Mouse (Mus musculus): ENCODE measurements around the gene AC161166.1. TPM values are rescaled to one million over a fixed set of nuclear protein-coding genes. Genes with fewer than 3 reads are reported as not detected.

AC161166.1 gene
- total and polyA plus RNA-seq, 3 experiments = 0.13 TPM; not detected in 2

- TF ChIP-seq SMC3 (IDR thresholded peaks at IDR 0.05; ENCODE audit: low read depth, low read length) (no peak), GATA1 (IDR thresholded peaks at IDR 0.05; ENCODE audit: low read depth, low read length) (peak; percentile 81), POLR2AphosphoS5 (IDR thresholded peaks at IDR 0.05; ENCODE audit: borderline replicate concordance, low read depth, low read length) (no peak), POLR2A (IDR thresholded peaks at IDR 0.05; ENCODE audit: control insufficient read depth in 1 of 2, insufficient read depth in 1 of 2, low read depth in 1 of 2, low read length in 2 of 2, poor library complexity in 1 of 2) (peak; percentile 74 to 78; a peak in 3 of 4 replicates)
Measured at GRCm38 (mm10) chr7:24546634-24547389, 34.6 kb upstream of the AC161166.1 start (continued).

GRCm38 (mm10) chr7:24546068-24546614 is 33.9 kb upstream of the AC161166.1 start, which contains the start of the genes Pinlyp and Xrcc1:
Gene Pinlyp, minus strand, starts transcription at chr7:24546118.
Gene Xrcc1, plus strand, starts transcription at chr7:24546289.
- peak within 1 kb of the TSS; percentile 84 to 93 for H3K4me3 ChIP-seq (ENCODE audit: control insufficient read depth in 1 of 2, insufficient read depth in 1 of 2, low read depth in 2 of 2, low read length in 2 of 2)
- no peaks in the 10 kb centered on the region for H3K9me3 ChIP-seq (replicated peaks; ENCODE audit: insufficient read depth, low read length)
- no peaks in the 10 kb centered on the region for H3K27me3 ChIP-seq (ENCODE audit: control insufficient read depth in 1 of 2, insufficient read depth in 2 of 2, low read length in 2 of 2)
- DNase-seq (ENCODE audit: low read depth, low spot score) = no peak
- H3K36me3 ChIP-seq (ENCODE audit: control insufficient read depth in 1 of 2, insufficient read depth in 2 of 2, low read length in 2 of 2) = no peaks in the 10 kb centered on the region; a peak in 1 of 4 replicates
- H3K27ac ChIP-seq (ENCODE audit: control insufficient read depth, low read depth, low read length) = peak within 1 kb of the TSS; percentile 65
- H3K79me2 ChIP-seq (ENCODE audit: control insufficient read depth, insufficient read depth, low read length, poor library complexity) = peaks cover 9% of the 10 kb centered on the region
- peaks cover 0 to 9% of the 10 kb centered on the region in 2 experiments; a peak in 2 of 4 replicates for H3K4me1 ChIP-seq (ENCODE audit: control insufficient read depth in 1 of 2, insufficient read depth in 2 of 2, low read length in 2 of 2)
- peak within 1 kb of the TSS; percentile 96 for H3K9ac ChIP-seq (ENCODE audit: control insufficient read depth, low read depth, low read length, poor library complexity, severe bottlenecking)
- no peak for TF ChIP-seq POLR2AphosphoS5 (IDR thresholded peaks at IDR 0.05; ENCODE audit: borderline replicate concordance, low read depth, low read length)
- TF ChIP-seq POLR2A (IDR thresholded peaks at IDR 0.05; ENCODE audit: control insufficient read depth in 1 of 2, insufficient read depth in 1 of 2, low read depth in 1 of 2, low read length in 2 of 2, poor library complexity in 1 of 2) = 0 out of 4 replicates have a peak, but pooled peaks of 1 of the 2 experiments have one; percentile 13

GRCm38 (mm10) chr7:24544506-24544905 is 32.3 kb upstream of the AC161166.1 start:
- no peak overlapping the region for H3K4me3 ChIP-seq (ENCODE audit: control insufficient read depth in 1 of 2, insufficient read depth in 1 of 2, low read depth in 2 of 2, low read length in 2 of 2)
- H3K27ac ChIP-seq (ENCODE audit: control insufficient read depth, low read depth, low read length) = no peak overlapping the region
- H3K4me1 ChIP-seq (ENCODE audit: control insufficient read depth in 1 of 2, insufficient read depth in 2 of 2, low read length in 2 of 2) = peaks cover 0 to 9% of the 10 kb centered on the region in 2 experiments; a peak in 2 of 4 replicates
- no peaks in the 10 kb centered on the region; a peak in 1 of 4 replicates for H3K36me3 ChIP-seq (ENCODE audit: control insufficient read depth in 1 of 2, insufficient read depth in 2 of 2, low read length in 2 of 2)
- peak; percentile 67 for DNase-seq (ENCODE audit: low read depth, low spot score)
- H3K79me2 ChIP-seq (ENCODE audit: control insufficient read depth, insufficient read depth, low read length, poor library complexity) = peaks cover 9% of the 10 kb centered on the region
- H3K27me3 ChIP-seq (ENCODE audit: control insufficient read depth in 1 of 2, insufficient read depth in 2 of 2, low read length in 2 of 2) = no peaks in the 10 kb centered on the region
- H3K9ac ChIP-seq (ENCODE audit: control insufficient read depth, low read depth, low read length, poor library complexity, severe bottlenecking) = no peak overlapping the region
- TF ChIP-seq CTCF (IDR thresholded peaks at IDR 0.05 in 2 of 3, conservative IDR thresholded peaks at IDR 0.05 in 1 of 3; ENCODE audit: control insufficient read depth in 1 of 3, insufficient read depth in 1 of 3, low read depth in 2 of 3, low read length in 3 of 3, poor library complexity in 1 of 3, severe bottlenecking in 1 of 3) (peak in 2 of 3 experiments; percentile 43 to 63; a peak in 4 of 6 replicates), POLR2A (IDR thresholded peaks at IDR 0.05; ENCODE audit: control insufficient read depth in 1 of 2, insufficient read depth in 1 of 2, low read depth in 1 of 2, low read length in 2 of 2, poor library complexity in 1 of 2) (no peak)
- no peaks in the 10 kb centered on the region for H3K9me3 ChIP-seq (replicated peaks; ENCODE audit: insufficient read depth, low read length)

- no peaks in the 10 kb centered on the region for H3K27me3 ChIP-seq (ENCODE audit: control insufficient read depth in 1 of 2, insufficient read depth in 2 of 2, low read length in 2 of 2)
- no peak overlapping the region for H3K27ac ChIP-seq (ENCODE audit: control insufficient read depth, low read depth, low read length)
- H3K36me3 ChIP-seq (ENCODE audit: control insufficient read depth in 1 of 2, insufficient read depth in 2 of 2, low read length in 2 of 2) = no peaks in the 10 kb centered on the region
- DNase-seq (ENCODE audit: low read depth, low spot score) = no peak
- H3K4me3 ChIP-seq (ENCODE audit: control insufficient read depth in 1 of 2, insufficient read depth in 1 of 2, low read depth in 2 of 2, low read length in 2 of 2) = no peak overlapping the region
- no peak overlapping the region for H3K9ac ChIP-seq (ENCODE audit: control insufficient read depth, low read depth, low read length, poor library complexity, severe bottlenecking)
- no peaks in the 10 kb centered on the region for H3K79me2 ChIP-seq (ENCODE audit: control insufficient read depth, insufficient read depth, low read length, poor library complexity)
- H3K9me3 ChIP-seq (replicated peaks; ENCODE audit: insufficient read depth, low read length) = no peaks in the 10 kb centered on the region
- H3K4me1 ChIP-seq (ENCODE audit: control insufficient read depth in 1 of 2, insufficient read depth in 2 of 2, low read length in 2 of 2) = no peaks in the 10 kb centered on the region
- TF ChIP-seq RCOR1 (IDR thresholded peaks at IDR 0.05; ENCODE audit: low read depth, low read length) (no peak), TAL1 (IDR thresholded peaks at IDR 0.05; ENCODE audit: low read length) (no peak), USF2 (IDR thresholded peaks at IDR 0.05; ENCODE audit: borderline replicate concordance in 1 of 2, insufficient read depth in 1 of 2, low read depth in 1 of 2, low read length in 2 of 2) (no peak), SIN3A (IDR thresholded peaks at IDR 0.05; ENCODE audit: low read length) (no peak), JUND (IDR thresholded peaks at IDR 0.05; ENCODE audit: low read depth, low read length) (no peak), TBP (IDR thresholded peaks at IDR 0.05; ENCODE audit: low read depth, low read length) (no peak), ZNF384 (IDR thresholded peaks at IDR 0.05; ENCODE audit: low read depth, low read length) (no peak), HCFC1 (IDR thresholded peaks at IDR 0.05; ENCODE audit: low read depth, low read length) (no peak), NELFE (IDR thresholded peaks at IDR 0.05; ENCODE audit: low read depth, low read length) (no peak), ZKSCAN1 (IDR thresholded peaks at IDR 0.05; ENCODE audit: low read depth, low read length) (no peak), MYB (IDR thresholded peaks at IDR 0.05; ENCODE audit: low read depth, low read length) (no peak), TCF12 (IDR thresholded peaks at IDR 0.05; ENCODE audit: low read depth, low read length) (no peak), UBTF (IDR thresholded peaks at IDR 0.05; ENCODE audit: borderline replicate concordance, insufficient read depth, low read depth, low read length) (no peak), POLR2AphosphoS5 (IDR thresholded peaks at IDR 0.05; ENCODE audit: borderline replicate concordance, low read depth, low read length) (no peak), NRF1 (IDR thresholded peaks at IDR 0.05; ENCODE audit: insufficient read depth, low read depth, low read length, poor library complexity, severe bottlenecking) (no peak), RAD21 (IDR thresholded peaks at IDR 0.05; ENCODE audit: low read depth, low read length) (no peak)
Measured at GRCm38 (mm10) chr7:24539686-24540085, 27.4 kb upstream of the AC161166.1 start.
